Mouse (Mus musculus): ENCODE measurements around the gene Rxfp2.

DNA sequence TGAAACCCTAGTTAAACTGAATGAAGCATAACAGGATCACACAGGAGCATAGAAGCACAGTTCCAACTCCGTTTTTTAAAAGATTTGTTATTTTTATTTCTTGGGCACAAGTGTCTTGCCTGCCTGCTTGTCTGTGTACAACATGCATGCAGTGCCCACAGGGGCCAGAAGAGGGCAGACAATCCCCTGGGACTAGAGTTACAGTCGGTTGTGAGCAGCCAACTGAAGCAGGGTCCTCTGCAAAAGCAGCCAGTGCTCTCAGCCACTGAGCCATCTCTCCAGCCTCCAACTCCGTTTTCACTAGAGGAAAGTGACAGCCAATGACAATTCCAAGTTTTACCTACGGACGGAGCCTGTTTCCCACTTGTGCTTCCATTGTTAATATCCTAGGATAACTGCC, 33.4 kb downstream of the Rxfp2 start:
- no peak for TF ChIP-seq POLR2A (IDR thresholded peaks at IDR 0.05; ENCODE audit: low read depth, low read length)
- TF ChIP-seq CTCF (conservative IDR thresholded peaks at IDR 0.05 in 1 of 2, IDR thresholded peaks at IDR 0.05 in 1 of 2; ENCODE audit: low read depth in 2 of 2, low read length in 2 of 2), result no peak
- no peak for TF ChIP-seq MEF2A (IDR thresholded peaks at IDR 0.05; ENCODE audit: borderline replicate concordance, low read depth, low read length)
- no peak for TF ChIP-seq MAX (IDR thresholded peaks at IDR 0.05; ENCODE audit: low read length)
